Mouse (Mus musculus): ENCODE measurements around the gene Camkk1.

The Camkk1 gene

DNA sequence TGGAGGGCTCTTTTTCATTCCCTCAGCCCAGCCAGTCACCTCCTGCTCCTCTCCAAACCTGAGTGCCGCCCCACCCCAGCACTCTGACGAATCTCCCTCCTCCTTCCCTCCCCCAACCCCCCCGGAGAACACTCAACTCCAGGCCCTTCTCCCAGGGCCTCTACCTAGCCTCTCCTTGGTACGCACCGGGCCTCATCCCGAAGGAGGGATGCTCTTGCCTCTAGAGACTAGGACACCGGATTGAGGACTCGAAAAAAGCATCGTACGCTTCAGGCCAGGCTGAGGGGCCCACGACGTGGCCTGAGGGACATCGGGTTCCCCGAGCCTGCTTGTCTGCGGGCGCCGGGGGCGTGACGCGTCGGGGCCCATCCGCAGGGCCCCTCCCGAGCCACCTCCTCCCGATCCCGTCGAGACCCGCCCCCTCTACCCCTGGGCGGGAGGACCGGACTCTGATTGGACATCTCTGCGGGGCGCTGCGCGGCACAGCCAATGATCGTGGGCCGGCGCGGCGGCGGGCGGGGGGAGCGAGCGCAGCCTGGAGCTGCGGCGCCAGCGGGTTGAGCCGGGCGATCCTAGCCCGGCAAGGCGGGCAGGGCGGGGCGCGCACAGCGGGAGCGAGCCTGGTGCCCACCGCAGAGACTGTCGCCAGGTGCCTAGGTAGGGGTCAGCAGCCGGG is at the start of gene Camkk1:
Camkk1 (plus strand) TSS at position 538 of the 676 bp plus-strand sequence.
- peak; percentile 93 for DNase-seq (ENCODE audit: low spot score)

GRCm38 (mm10) chr11:72974995-72975503 is 43.8 kb upstream of the Camkk1 start:
- DNase-seq (ENCODE audit: low spot score) = no peak

- DNase-seq (ENCODE audit: low spot score) = no peak
Observed at GRCm38 (mm10) chr11:72982516-72982915, 36.3 kb upstream of the Camkk1 start.

GRCm38 (mm10) chr11:72983283-72983682 is 35.5 kb upstream of the Camkk1 start:
- DNase-seq (ENCODE audit: low spot score) = peak; percentile 23

DNA sequence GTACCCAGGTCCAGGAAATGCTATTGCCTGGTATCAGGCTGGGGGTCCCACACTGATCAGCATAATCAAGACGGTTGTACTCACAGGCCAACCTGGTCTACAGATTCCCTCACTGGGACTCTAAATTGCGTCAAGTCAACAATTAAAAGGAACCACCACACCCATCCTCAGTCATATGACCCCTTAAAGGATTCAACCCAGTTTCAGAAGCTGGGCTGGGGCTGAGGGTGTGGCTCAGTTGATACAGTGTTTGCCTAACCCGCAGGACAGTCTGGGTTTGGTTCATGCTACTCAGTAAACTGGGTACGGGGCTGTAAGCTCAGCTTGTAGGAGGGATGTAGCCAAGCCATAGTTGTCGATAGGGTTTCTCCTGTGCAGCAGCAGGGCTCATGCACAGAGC is 32.1 kb upstream of the Camkk1 start:
- no peak for DNase-seq (ENCODE audit: low spot score)

DNA sequence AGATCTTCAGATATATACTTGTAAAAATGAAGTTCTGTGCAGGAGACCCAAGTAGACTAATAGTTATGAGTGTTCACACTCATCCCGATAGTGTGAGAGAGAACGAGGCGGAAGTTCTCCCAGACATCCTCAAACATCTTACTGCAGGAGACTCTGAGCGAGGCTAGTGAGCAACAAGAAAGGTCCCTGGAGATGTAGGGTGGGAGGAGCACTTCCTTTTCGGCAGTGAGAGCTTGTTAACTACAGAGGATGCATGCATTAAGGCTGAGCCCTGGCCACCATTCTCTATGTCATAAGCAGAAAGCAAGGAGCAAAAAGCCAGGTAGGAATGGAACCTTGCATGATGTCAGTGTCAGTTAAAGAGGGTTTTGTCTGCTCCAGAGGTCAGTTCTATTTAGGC is 31.6 kb upstream of the Camkk1 start:
- DNase-seq (ENCODE audit: low spot score) = no peak

DNA sequence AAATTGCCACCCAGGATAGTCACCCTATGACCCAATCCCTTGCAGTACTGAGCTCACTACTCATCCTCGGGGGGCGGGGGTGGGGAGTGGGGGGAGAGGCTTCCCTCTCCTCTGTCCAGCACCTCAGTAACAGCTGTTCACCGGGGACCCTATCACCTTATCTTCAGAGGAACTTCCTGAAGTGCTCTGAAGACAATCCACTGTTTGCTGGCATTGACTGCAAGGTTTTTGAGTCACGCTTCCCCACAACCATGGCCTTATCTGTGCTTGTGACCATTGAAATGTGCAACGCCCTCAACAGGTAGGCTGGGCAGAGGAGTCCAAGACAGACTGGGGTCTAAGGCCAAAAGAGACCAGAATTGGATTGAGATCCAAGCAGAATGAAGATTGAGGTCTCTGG is 31.0 kb upstream of the Camkk1 start:
- DNase-seq (ENCODE audit: low spot score) = no peak

GRCm38 (mm10) chr11:72989044-72989443 is 29.8 kb upstream of the Camkk1 start:
- DNase-seq (ENCODE audit: low spot score) = no peak

DNA sequence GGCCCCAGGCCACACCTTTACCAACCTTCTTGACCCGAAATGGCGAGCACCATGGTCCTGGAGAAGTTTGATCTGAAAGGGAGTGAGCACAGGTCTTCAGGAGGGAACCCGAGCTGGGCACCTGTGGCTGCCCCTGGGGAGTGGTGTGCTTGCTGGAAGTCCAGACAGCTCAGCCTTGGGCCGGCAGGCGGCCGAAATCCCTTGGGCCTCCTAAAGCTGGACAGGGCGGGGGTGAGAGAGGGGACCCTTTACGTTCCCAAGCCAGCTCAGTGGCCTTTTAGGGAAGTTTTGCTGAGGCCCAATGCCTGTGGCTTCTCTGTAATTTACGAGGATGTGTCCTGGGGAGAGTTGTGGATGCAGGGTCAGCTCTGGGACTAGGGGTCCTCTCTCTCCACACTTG is 28.1 kb upstream of the Camkk1 start:
- DNase-seq (ENCODE audit: low spot score) = no peak

GRCm38 (mm10) chr11:72991961-72992360 is 26.8 kb upstream of the Camkk1 start:
- no peak for DNase-seq (ENCODE audit: low spot score)

DNA sequence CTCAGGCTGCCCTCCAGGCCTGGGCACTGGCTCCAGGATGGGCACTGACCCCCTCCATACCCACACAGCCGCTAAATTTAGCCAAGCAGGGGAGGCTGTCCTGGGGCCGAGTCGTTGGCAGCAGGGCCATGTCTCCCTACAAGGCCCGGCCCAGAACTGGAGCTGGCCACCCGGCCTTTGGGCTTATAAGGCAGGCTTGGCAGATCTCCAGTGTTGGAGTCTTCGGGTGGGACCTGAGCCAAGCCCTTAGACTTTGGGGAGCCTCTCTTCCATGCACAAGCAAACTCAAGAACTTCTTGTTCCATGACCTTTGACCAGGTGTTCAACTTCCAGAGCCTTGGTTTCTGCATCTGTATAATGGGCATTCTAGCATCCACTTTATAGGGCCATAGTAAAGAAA is 22.5 kb upstream of the Camkk1 start:
- DNase-seq (ENCODE audit: low spot score) = no peak

- no peak for DNase-seq (ENCODE audit: low spot score)
Observed at GRCm38 (mm10) chr11:72996781-72997180, 22.0 kb upstream of the Camkk1 start.

DNA sequence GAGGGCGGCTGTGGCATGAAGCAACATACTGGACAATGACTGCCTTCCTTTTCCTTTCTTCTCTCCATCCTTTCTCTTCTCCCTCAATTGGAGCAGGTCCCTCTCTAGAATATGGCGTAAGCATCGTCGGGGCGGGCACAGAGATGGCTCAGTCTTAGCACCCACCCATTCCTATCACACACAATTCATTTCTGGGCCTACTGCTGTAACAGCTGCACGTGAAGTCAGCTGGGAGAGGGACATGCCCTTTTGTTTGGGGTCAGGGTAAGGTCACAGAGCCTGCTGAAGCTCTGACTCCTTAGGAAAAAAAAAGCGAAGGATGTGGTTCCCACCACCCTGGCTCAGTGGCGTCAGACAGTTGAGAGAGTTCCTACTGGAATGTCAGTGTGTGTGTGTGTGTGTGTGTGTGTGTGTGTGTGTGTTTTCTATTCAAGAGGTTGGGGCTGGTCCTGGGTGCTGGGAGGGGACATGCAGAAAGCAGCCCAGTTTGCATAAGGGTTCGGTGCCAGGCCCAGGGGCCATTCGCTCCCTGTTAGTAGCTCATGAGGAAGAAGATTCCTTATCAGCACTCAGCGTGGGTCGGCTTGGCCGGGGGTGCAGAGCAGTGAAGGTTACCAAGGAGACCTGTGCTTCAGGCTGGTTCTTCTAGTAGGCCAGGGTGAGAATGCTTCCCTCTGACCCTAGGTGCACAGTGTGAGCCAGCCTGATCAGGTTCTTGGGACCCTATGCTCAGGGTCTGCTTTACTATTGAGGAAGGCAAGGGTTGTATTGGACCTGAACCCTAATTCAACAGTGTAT is 21.1 kb upstream of the Camkk1 start:
- DNase-seq (ENCODE audit: low spot score) = peak; percentile 26

GRCm38 (mm10) chr11:72998771-72999170 is 20.0 kb upstream of the Camkk1 start, which contains the start of gene P2rx1:
Gene P2rx1, plus strand, starts transcription at chr11:72999103.
- no peak for DNase-seq (ENCODE audit: low spot score)

- DNase-seq (ENCODE audit: low spot score) = peak; percentile 84
Observed at GRCm38 (mm10) chr11:73001029-73001428, 17.8 kb upstream of the Camkk1 start.

DNA sequence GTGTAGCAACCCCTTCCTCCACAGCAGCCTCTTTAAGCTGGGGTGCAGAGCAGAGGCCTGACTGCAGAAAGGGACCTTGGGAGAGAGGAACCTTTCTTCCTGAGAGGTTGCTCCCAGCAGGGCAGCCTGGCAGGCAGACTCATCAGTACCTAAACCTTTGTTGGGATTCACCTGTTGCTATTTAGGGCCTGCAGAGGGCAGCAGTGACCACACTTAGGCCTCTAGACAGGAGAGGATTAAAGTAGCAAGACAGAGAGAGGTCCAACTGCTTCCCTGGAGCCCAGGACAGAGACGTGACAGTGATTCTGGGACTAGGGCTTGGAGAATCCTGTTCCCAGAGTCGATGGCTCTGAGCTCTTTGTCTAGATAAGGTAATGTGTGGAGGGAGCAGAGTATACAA is 12.4 kb upstream of the Camkk1 start:
- peak; percentile 88 for DNase-seq (ENCODE audit: low spot score)

- no peak for DNase-seq (ENCODE audit: low spot score)
Observed at GRCm38 (mm10) chr11:73007113-73007512, 11.7 kb upstream of the Camkk1 start.

GRCm38 (mm10) chr11:73007698-73008481 is 10.9 kb upstream of the Camkk1 start:
- DNase-seq (ENCODE audit: low spot score) = peak; percentile 73

GRCm38 (mm10) chr11:73008826-73009225 is 10.0 kb upstream of the Camkk1 start:
- no peak for DNase-seq (ENCODE audit: low spot score)

DNA sequence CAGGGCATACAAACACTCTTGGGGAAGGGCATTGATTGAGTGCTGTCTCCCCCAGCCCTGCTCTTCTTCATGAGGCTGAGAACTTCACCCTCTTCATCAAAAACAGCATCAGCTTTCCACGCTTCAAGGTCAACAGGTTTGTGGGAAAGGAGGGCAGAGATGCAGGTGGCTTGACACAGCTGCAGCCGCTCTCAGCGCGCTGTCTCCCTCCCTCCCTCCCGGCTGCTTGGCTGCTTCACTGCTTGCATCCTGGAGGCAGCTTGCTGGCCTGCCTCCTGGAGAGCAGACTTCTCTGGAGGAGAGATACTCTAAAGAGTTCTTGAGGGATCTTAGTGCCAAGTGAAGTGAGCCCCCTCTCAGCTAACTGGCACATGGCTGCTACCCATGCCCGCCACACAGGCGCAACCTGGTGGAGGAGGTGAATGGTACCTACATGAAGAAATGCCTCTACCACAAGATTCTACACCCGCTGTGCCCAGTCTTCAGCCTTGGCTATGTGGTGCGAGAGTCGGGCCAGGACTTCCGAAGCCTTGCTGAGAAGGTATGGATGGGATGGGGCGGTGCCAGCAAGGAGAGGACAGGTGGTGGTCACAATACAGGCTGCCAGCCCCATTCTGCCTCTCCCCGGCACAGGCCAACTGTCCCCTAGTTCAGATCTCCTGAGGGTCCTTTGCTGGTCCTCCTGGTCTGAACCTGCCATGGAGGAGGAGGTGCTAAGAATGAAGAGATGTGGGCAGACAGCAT is 9.1 kb upstream of the Camkk1 start:
- no peak for DNase-seq (ENCODE audit: low spot score)

GRCm38 (mm10) chr11:73013981-73014380 is 4.8 kb upstream of the Camkk1 start:
- DNase-seq (ENCODE audit: low spot score) = no peak

All from embryo, embryonic 10.5 days (tissue).